Mouse (Mus musculus): Measurements from ENCODE around the gene Rpp25. TPM values are rescaled to one million over a fixed set of nuclear protein-coding genes. Genes with fewer than 3 reads are reported as not detected.
A peak's percentile ranks its signal among the peaks of the same experiment; 100 is the strongest.

Gene Rpp25
- total RNA-seq (2021) = 10 to 100 TPM; 10.9 to 13.2 TPM

DNA sequence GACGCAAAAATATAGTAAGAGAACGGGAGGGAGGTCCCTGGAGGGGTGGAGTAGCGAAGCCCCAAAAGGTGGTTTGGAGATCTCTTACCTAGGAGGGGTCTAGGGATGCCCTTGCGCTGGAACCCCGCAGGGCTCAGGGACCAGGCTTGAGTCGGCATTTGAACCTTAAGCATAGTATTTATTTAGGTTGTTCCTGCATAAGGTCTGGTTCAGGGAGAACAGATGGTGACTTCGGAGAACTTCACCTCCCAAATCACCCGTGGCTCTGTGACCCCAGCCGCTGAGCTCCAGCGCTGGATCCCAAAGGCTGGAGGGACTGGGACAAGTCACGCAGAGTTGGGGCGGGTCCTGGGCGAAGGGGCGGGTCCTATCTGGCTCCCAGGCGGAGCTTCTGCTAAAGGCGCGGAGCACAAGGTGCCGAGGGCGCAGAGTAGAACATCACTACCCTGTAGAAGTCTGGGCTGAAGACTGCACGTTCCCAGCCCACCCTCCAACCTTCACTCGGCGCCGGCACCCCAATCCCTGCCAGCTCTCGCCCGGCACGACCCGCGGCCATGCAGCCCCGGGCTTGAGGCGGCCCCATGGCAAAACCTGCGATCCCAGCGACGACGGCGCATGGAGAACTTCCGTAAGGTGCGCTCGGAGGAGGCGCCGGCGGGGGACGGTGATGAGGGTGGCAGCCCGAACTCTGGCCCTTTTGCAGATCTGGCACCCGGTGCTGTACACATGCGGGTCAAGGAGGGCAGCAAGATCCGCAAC lies at the start of gene Rpp25:
Gene Rpp25, plus strand, starts transcription at position 405 of the 759 bp plus-strand sequence.
- peak; percentile 16 to 38 for DNase-seq (ENCODE audit: extremely low spot score in 1 of 2, low spot score in 1 of 2)

DNA sequence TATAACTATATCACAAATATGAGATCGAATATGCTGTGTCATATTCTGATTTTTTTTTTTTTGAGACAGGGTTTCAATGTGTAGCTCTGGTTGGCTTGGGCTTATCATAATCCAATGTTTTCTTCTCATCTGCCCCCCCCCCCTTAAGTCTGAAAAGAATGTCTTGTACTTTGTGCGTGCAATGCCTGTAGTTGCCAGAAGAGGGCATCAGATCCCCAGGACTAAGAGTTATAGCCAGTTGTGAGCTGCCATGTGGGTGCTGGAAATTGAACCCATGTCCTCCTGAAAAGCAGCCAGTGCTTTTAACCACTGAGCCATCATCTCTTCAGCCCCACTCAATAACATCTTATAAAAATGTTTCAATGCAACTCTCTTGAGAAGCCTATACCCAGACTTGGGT lies 44.1 kb upstream of the Rpp25 start:
- no peak for DNase-seq (ENCODE audit: extremely low spot score in 1 of 2, low spot score in 1 of 2)

DNA sequence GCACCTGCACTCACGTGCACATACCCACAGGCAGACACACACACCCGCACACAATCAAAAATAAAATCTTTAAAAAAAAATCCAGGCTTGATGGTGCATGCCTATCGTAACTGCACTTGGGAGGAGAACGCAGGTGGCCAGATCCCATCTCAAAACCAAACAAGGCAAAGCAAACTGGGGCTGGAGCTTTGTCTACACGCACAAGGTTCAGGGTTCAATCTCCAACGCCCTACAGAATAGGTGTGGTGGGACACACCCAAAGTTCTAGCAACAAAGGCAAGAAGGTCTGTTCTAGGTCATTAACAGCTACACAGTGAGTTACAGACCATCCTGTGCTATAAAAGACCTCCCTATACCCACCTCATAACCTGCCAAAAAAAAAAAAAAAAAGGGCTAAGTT lies 41.0 kb upstream of the Rpp25 start:
- DNase-seq (ENCODE audit: extremely low spot score in 1 of 2, low spot score in 1 of 2) = no peak

DNA sequence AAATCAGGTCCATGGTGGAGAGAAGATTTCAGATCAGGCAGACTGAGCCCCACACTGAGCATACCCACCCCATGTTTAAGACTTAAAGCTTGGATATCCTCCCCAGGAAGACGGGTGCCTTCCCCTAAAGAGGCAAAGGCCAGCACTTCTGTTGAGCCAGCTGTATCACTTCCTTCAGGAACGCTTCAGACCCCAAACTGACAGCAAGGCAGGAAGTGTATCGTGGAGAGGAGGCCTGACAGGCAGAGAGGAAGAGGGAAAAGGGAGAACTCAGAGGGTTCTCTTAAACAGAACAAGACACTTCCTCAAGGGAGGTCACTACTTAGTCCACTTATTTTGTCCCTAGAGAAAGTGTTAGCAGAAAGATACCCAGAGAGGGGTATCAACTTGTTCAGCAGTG lies 37.7 kb upstream of the Rpp25 start:
- no peak for DNase-seq (ENCODE audit: extremely low spot score in 1 of 2, low spot score in 1 of 2)

DNA sequence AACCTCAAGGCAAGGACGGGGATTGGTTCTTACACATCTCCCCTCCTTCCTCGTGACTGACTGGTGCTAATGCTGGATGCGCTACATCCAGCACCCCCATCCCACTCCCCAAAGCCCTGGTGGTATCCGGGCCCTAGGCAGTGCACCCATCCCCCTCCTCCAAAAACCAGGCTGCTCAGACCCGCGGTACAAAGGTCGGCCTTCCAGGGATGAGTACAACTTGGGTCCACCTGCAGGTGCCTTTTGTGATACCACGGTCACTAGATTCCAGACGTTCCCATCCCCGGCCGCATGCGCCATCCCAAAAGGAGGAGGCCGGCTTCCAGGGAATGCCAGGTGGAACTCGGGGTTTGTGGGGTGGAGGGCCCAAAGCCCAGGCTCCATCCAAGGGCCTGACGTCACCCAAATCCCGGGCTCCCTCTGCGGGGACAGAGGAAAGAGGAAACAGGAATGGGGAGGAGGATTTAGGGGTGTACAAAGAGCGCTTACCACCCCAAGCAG lies 36.5 kb upstream of the Rpp25 start:
- peak; percentile 33 to 49 for DNase-seq (ENCODE audit: extremely low spot score in 1 of 2, low spot score in 1 of 2)

DNA sequence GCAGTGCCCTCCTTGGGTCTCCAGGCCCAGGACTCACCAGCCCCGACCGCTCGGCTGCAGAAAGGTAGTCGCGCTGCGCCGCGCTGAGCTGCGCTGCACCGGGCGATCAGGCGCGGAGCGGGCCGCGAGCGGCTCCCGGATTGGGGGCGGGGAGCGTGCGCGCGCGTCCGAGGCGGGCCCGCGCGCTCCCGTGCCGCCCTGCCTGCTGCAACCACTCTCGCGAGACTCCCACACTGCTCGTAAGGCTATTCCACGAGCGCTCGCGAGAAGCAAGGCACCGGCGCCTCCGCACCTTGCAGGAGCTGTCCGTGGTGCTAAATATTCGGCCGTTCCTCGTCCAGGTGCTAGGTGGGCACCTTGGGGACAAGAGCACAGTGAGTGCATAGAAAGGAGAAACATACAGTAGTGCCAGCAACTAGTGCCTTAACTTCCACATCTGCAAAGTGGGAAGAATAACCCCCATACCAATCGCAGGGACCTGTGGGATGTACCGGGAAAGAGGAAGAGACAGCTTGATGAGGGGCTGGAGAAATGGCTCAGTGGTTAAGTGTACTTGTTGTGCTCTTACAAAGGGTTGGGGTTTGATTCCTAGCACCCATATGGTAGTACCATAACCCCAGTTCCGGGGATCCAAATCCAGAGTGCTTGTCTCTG lies 35.8 kb upstream of the Rpp25 start, which contains the start of gene Scamp5:
Gene Scamp5, minus strand, starts transcription at position 165 of the 654 bp plus-strand sequence.
- peak; percentile 77 to 84 for DNase-seq (ENCODE audit: extremely low spot score in 1 of 2, low spot score in 1 of 2)

DNA sequence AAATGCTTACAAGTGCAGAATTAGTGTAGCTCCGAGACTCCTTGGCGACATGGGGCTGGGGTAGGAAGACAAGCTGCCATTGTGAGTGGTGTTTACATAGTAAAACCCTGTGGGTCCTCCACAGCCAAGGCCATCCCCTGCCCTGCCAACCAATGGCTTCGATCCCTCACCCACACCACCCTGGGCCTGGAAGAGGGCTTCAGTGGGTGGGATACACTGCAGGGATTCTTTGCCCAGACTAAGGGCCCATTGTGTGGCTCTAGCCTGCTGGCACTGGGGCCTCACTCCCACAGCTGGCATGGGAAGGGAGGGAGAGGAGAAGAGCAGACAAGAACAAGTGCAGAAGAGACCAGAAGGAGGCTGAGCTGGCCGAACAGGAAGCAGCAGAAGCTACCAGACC lies 34.9 kb upstream of the Rpp25 start:
- DNase-seq (ENCODE audit: extremely low spot score in 1 of 2, low spot score in 1 of 2) = no peak

DNA sequence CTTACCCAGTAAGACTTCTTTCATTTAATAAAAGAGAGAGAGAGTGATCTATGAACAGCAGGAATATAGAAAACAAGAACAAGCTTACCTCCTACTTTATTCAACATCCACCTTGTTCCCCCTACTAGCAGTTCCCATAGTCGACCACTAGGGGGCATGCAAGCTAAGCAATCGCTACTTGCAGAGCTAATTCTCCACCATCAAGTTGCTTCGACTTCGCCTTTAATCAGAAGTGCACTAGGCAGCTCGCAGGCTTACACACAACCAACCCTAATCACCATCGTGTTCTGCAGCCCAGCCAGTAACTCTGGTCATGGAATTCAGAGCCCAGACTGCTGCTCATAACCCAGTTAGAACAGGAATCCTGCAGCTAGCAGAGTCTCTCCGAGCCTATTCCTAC lies 18.1 kb upstream of the Rpp25 start:
- DNase-seq (ENCODE audit: extremely low spot score in 1 of 2, low spot score in 1 of 2) = peak; percentile 66 to 88

DNA sequence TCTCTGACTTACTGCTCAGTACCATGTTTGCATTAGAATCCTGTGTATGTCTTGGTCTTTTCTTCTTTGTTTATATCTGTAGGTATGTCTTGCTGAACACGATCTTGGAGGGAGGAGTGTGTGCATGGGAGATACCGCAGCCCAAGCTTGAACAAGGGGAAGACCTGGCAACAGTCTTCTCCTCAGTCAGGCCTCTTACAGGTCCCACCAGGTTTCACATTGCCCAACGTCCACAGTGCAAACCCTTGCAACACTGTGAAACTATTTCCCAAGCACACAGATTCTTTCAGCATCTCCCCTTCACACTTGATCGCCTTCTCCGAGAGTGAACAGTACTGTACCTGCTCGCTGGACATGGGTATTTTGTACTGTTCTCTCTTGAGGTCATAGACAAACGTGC lies 16.0 kb upstream of the Rpp25 start:
- no peak for DNase-seq (ENCODE audit: extremely low spot score in 1 of 2, low spot score in 1 of 2)

DNA sequence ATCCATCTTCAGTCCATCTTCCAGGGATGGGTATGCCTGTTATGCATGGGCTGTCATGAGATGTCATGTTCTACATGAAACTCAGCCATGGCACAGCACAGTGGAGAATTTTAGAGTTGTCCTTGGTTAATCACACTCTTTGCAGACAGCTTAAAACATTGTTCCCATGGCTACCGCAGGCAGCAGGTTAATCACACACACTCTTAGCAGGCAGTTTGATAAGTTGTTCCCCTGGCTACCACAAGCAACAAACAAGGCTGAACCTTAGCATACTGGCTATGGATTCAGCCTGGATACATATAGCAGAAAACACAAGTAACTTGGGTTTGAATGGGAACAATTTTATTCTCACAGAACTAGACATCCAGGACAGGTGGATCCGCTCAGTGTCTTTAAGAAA lies 10.3 kb upstream of the Rpp25 start:
- no peak for DNase-seq (ENCODE audit: extremely low spot score in 1 of 2, low spot score in 1 of 2)

DNA sequence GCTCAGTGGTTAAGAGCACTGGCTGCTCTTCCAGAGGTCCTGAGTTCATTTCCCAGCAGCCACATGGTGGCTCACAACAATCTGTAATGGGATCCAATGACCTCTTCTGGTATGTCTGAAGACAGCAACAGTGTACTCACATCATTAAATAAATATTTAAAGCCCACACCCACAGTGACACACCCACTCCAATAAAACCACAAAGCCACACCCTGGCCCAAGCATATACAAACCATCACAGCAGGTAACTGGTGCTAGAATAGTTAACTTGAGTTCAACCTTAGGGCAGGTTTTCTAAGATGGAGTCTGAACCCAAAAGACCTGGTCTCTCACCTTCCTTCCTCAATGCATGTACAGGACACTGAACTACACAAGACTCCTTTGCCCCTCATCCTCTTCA lies 8.9 kb upstream of the Rpp25 start:
- no peak for DNase-seq (ENCODE audit: extremely low spot score in 1 of 2, low spot score in 1 of 2)

DNA sequence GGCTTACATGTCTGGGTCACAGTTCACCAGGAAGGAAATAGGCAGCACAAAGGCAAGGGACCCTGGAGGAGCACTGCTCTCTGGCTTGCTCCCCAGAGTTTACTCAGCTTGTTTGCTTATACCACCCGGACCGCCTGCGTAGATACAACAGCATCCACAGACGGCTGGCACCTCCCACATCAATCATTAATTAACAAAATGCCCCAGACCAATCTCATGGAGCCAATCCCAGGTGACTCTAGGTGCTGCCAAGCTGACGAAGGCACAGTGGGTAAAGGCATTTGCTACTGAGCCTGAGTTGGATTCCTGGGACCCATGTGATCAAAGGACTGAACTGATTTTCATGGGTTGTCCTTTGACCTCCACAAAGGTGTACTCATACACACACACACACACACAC lies 6.6 kb upstream of the Rpp25 start:
- no peak for DNase-seq (ENCODE audit: extremely low spot score in 1 of 2, low spot score in 1 of 2)

DNA sequence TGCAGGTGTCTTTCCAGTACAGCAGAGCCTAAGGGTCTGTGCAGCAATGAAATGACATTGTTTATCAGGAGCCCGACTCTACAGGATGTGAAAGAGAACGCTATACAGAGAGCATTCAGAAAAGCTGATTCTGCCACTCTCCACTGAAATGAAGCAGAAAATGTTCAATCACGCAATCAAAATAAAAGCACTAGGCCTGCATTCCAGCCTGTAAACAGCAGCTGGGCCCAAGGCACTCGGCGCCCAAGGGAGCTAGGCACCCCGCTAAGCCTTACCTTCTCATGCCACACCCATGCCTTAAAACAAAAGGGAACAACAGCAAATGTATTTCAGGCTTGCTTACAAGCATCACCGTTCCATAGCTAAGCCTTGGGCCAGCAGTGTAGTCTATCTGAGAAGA lies 5.3 kb upstream of the Rpp25 start:
- DNase-seq (ENCODE audit: extremely low spot score in 1 of 2, low spot score in 1 of 2) = no peak

DNA sequence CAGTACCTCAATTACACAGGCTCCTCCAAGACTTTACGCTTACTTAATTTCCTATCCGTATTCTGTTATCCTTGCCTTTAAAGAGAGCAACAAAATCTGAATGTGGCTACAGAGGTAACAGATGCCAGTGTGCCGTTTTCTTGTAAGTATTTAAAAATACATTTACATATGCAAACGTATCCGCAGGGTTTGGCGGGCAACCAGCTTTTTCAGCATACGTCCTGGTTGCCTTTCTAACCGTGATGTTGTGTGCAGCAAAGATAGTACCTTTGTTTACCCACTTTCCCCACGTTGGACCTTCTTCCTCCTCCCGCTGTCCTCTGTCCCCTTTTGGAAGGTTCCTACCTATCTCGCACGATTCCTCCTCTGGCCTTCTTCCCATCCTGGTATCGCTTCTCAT lies 2.4 kb upstream of the Rpp25 start:
- DNase-seq (ENCODE audit: extremely low spot score in 1 of 2, low spot score in 1 of 2) = no peak

DNA sequence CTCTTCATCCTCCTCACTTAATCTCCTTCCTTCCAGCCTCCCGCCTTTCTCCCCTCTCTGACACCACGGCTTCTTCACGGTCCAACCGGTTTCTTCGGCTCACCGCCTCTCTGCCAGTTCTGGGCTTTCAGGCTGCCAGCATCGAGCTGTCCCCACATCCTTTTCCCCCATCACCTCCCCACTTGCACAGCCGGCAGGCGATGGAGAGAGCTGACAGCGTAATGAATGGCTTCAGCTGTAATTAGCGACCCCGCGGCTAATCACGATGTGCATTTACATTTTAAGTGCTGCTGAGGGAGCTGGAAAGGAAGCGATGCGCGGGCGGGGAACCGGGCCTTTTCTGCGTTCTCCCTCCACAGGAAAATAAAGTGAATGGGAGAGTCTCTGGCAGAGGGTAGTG lies 2.0 kb upstream of the Rpp25 start:
- DNase-seq (ENCODE audit: extremely low spot score in 1 of 2, low spot score in 1 of 2) = no peak

DNA sequence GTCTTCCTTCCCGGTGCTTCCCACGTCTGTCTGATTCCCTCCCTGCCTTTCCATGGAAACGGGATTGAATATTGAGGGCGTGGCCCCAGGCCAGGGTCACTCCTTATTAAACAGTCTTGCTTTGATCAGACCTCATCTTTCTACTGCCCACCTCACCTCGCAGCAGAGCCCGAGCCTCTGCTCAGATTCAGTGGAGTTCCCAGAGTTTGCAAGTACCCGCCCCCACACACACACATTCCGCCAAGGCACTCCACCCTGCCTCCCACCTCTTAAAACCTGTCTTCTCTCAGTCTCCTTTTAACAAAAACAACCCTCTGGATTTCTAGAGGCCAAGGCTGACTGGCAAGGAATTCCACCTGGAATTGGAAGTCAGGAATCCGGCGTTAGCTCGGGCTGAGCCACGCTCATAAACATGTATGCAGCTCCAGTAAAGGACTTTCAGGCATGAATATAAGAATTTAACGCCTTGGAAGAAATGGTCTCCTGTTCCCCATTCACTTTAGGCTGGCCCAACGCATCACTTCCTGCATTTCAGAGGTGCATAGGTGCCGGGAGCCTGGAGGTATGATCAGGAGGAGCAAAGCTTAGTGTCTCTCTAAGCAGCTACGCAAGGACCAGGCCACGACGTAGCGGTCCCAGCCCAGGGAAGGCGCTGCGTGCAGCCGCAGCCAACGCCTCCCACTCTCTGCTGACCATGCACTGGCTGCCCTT lies 760 bp upstream of the Rpp25 start:
- DNase-seq (ENCODE audit: extremely low spot score in 1 of 2, low spot score in 1 of 2) = no peak

DNA sequence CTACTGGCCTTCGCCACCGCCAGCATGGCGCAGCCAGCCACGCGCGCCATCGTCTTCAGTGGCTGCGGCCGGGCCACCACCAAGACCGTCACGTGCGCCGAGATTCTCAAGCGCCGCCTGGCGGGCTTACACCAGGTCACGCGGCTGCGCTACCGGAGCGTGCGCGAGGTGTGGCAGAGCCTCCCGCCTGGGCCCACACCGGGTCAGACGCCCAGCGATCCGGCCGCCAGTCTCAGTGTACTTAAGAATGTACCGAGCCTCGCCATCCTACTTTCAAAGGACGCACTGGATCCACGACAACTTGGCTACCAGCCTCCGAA lies 515 bp downstream of the Rpp25 start:
- peak; percentile 22 to 27 for DNase-seq (ENCODE audit: extremely low spot score in 1 of 2, low spot score in 1 of 2)

DNA sequence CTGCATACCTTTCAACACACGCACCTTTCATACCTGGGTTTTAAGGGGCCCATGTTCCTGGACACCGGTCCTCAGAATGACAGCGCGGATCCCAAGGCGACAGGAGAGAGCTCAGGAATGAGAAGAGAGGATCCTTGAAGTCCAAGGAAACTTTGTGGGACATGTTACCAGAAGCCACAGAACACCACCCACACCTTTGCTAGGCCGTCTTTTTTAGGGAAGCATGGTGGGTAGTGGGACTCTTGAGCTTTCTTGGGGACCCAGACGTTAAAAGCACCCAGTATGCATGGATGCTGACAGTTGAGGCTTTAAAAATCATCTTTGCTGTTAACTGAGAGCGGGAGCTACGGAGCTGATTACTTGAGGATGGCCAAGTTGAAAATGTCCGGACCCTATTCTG lies 1.1 kb downstream of the Rpp25 start:
- DNase-seq (ENCODE audit: extremely low spot score in 1 of 2, low spot score in 1 of 2) = no peak

DNA sequence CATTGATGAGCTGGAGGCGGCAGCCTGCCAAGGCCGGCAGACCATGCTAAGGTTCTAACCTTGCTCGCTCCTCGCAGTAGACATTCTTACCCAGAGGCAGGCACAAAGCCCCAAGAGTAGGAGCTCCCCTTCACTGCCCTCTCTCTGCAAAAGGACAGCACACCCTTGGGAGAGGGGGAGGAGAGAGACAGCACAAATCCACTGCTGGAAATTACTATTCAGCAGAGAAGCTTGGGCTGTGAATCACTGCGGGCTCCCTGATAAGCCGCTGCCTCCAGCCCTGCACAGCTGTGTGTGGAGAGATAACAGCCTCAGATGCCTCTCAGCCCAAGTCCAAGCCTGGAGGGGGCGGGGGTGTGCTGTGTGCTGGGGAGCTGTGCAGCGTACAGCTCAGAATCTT lies 1.9 kb downstream of the Rpp25 start:
- DNase-seq (ENCODE audit: extremely low spot score in 1 of 2, low spot score in 1 of 2) = no peak

DNA sequence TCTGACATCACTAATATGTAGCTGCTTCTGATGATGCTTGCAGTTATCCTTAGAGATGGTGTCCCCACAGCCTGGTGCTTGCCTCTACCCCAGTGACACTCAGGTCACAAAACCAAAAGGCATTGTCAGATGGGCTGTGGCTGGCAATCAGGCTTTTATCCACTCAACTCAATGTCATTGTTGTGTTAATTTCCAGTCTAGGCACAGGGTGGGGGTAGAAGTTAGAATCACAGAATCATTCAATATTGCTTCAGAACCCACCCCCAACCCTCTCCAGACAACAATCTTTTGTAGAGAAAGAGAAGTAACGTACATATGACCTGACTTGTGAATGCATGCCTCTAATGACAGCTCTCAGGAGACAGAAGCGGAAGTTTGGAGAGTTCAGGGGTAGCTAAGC lies 6.8 kb downstream of the Rpp25 start:
- no peak for DNase-seq (ENCODE audit: extremely low spot score in 1 of 2, low spot score in 1 of 2)

DNA sequence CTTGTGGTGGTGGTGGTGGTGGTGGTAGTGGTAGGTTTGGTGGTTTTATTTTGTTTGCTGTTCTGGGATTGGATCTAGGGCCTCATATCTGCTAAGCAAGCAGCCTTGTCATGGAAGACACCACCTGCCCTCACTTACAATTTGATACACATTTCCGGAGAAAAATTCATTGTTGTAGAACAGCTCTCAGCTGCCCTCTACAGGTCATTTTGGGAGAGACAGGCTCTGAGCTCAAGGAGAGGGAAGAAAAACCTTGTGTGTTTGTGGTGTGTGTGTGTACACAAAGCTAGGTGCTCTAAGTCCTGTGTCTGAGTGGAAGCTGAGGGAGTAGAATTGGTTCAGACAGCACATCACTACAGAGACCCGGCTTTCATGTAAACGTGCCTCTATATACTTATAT lies 13.3 kb downstream of the Rpp25 start:
- DNase-seq (ENCODE audit: extremely low spot score in 1 of 2, low spot score in 1 of 2) = peak; percentile 47 to 80
